Mouse (Mus musculus): Measurements from ENCODE around the gene Spata45. TPM values are rescaled to one million over a fixed set of nuclear protein-coding genes. Genes with fewer than 3 reads are reported as not detected.

Spata45 gene
- polyA plus RNA-seq, 1 experiment: not detected

GRCm38 (mm10) chr1:191035649-191036048, 790 bp upstream of the Spata45 start:
- no peak for TF ChIP-seq GATA1 (IDR thresholded peaks at IDR 0.05; ENCODE audit: low read length)
- no peak for TF ChIP-seq TAL1 (IDR thresholded peaks at IDR 0.05; ENCODE audit: low read length)
- H3K27me3 ChIP-seq (ENCODE audit: control insufficient read depth): peaks cover 7% of the 10 kb centered on the region; the same call in 1 of the 2 replicates
- H3K9me3 ChIP-seq (ENCODE audit: control insufficient read depth, low read length): no peaks in the 10 kb centered on the region
- H3K36me3 ChIP-seq (ENCODE audit: control insufficient read depth): no peaks in the 10 kb centered on the region
- no peaks in the 10 kb centered on the region for H3K4me1 ChIP-seq (ENCODE audit: control insufficient read depth)
- no peak overlapping the region for H3K4me3 ChIP-seq (replicated peaks)

GRCm38 (mm10) chr1:191037999-191038398, 1.6 kb downstream of the Spata45 start:
- Histone ChIP-seq H3K4me3 (replicated peaks) (no peak overlapping the region), H3K9me3 (ENCODE audit: control insufficient read depth, low read length) (no peaks in the 10 kb centered on the region), H3K36me3 (ENCODE audit: control insufficient read depth) (no peaks in the 10 kb centered on the region), H3K4me1 (ENCODE audit: control insufficient read depth) (peaks cover 8% of the 10 kb centered on the region), H3K27me3 (ENCODE audit: control insufficient read depth) (peaks cover 7% of the 10 kb centered on the region; the same call in 1 of the 2 replicates)
- TF ChIP-seq TAL1 (IDR thresholded peaks at IDR 0.05; ENCODE audit: low read length) (no peak), GATA1 (IDR thresholded peaks at IDR 0.05; ENCODE audit: low read length) (no peak)

GRCm38 (mm10) chr1:191041352-191041751, 4.9 kb downstream of the Spata45 start:
- TF ChIP-seq TAL1 (IDR thresholded peaks at IDR 0.05; ENCODE audit: low read length): no peak
- TF ChIP-seq GATA1 (IDR thresholded peaks at IDR 0.05; ENCODE audit: low read length): no peak
- peaks cover 2% of the 10 kb centered on the region; the same call in 1 of the 2 replicates for H3K27me3 ChIP-seq (ENCODE audit: control insufficient read depth)
- H3K36me3 ChIP-seq (ENCODE audit: control insufficient read depth): no peaks in the 10 kb centered on the region
- peaks cover 11% of the 10 kb centered on the region for H3K4me1 ChIP-seq (ENCODE audit: control insufficient read depth)
- H3K9me3 ChIP-seq (ENCODE audit: control insufficient read depth, low read length): no peaks in the 10 kb centered on the region
- no peak overlapping the region for H3K4me3 ChIP-seq (replicated peaks)

- no peaks in the 10 kb centered on the region for H3K27me3 ChIP-seq (ENCODE audit: control insufficient read depth)
These were observed 5.7 kb downstream of the Spata45 start for GRCm38 (mm10) chr1:191042106-191042505.

GRCm38 (mm10) chr1:191042688-191043087, 6.2 kb downstream of the Spata45 start:
- Histone ChIP-seq H3K27me3 (ENCODE audit: control insufficient read depth) (no peaks in the 10 kb centered on the region), H3K9me3 (ENCODE audit: control insufficient read depth, low read length) (no peaks in the 10 kb centered on the region), H3K4me3 (replicated peaks) (no peak overlapping the region), H3K36me3 (ENCODE audit: control insufficient read depth) (no peaks in the 10 kb centered on the region), H3K4me1 (ENCODE audit: control insufficient read depth) (peaks cover 11% of the 10 kb centered on the region)
- TF ChIP-seq GATA1 (IDR thresholded peaks at IDR 0.05; ENCODE audit: low read length) (no peak), TAL1 (IDR thresholded peaks at IDR 0.05; ENCODE audit: low read length) (no peak)

More at GRCm38 (mm10) chr1:191042106-191042505, 5.7 kb downstream of the Spata45 start:
- H3K4me1 ChIP-seq (ENCODE audit: control insufficient read depth): peaks cover 11% of the 10 kb centered on the region
- H3K4me3 ChIP-seq (replicated peaks): no peak overlapping the region
- no peaks in the 10 kb centered on the region for H3K36me3 ChIP-seq (ENCODE audit: control insufficient read depth)
- no peaks in the 10 kb centered on the region for H3K9me3 ChIP-seq (ENCODE audit: control insufficient read depth, low read length)
- no peak for TF ChIP-seq GATA1 (IDR thresholded peaks at IDR 0.05; ENCODE audit: low read length)
- no peak for TF ChIP-seq TAL1 (IDR thresholded peaks at IDR 0.05; ENCODE audit: low read length)

GRCm38 (mm10) chr1:191045264-191045663, 8.8 kb downstream of the Spata45 start:
- no peaks in the 10 kb centered on the region for H3K27me3 ChIP-seq (ENCODE audit: control insufficient read depth)
- H3K4me1 ChIP-seq (ENCODE audit: control insufficient read depth): peaks cover 11% of the 10 kb centered on the region
- no peaks in the 10 kb centered on the region for H3K9me3 ChIP-seq (ENCODE audit: control insufficient read depth, low read length)
- H3K36me3 ChIP-seq (ENCODE audit: control insufficient read depth): no peaks in the 10 kb centered on the region
- no peak for TF ChIP-seq TAL1 (IDR thresholded peaks at IDR 0.05; ENCODE audit: low read length)
- TF ChIP-seq GATA1 (IDR thresholded peaks at IDR 0.05; ENCODE audit: low read length): no peak
- no peak overlapping the region for H3K4me3 ChIP-seq (replicated peaks)

- H3K9me3 ChIP-seq (ENCODE audit: control insufficient read depth, low read length): peaks cover 2% of the 10 kb centered on the region; the same call in 1 of the 2 replicates
- TF ChIP-seq TAL1 (IDR thresholded peaks at IDR 0.05; ENCODE audit: low read length): no peak
- TF ChIP-seq GATA1 (IDR thresholded peaks at IDR 0.05; ENCODE audit: low read length): no peak
- H3K27me3 ChIP-seq (ENCODE audit: control insufficient read depth): no peaks in the 10 kb centered on the region
- peaks cover 11% of the 10 kb centered on the region for H3K4me1 ChIP-seq (ENCODE audit: control insufficient read depth)
- no peak overlapping the region for H3K4me3 ChIP-seq (replicated peaks)
- H3K36me3 ChIP-seq (ENCODE audit: control insufficient read depth): peaks cover 3% of the 10 kb centered on the region
These were observed 9.9 kb downstream of the Spata45 start for GRCm38 (mm10) chr1:191046231-191046824.

GRCm38 (mm10) chr1:191053555-191053954, 17.1 kb downstream of the Spata45 start:
- Histone ChIP-seq H3K36me3 (ENCODE audit: control insufficient read depth) (peaks cover 30% of the 10 kb centered on the region), H3K4me3 (replicated peaks) (no peak overlapping the region), H3K9me3 (ENCODE audit: control insufficient read depth, low read length) (peaks cover 2% of the 10 kb centered on the region; the same call in 1 of the 2 replicates), H3K4me1 (ENCODE audit: control insufficient read depth) (peaks cover 25% of the 10 kb centered on the region), H3K27me3 (ENCODE audit: control insufficient read depth) (no peaks in the 10 kb centered on the region)
- TF ChIP-seq GATA1 (IDR thresholded peaks at IDR 0.05; ENCODE audit: low read length) (no peak), TAL1 (IDR thresholded peaks at IDR 0.05; ENCODE audit: low read length) (no peak)

GRCm38 (mm10) chr1:191054870-191055532, 18.6 kb downstream of the Spata45 start:
- H3K27me3 ChIP-seq (ENCODE audit: control insufficient read depth): no peaks in the 10 kb centered on the region
- no peak overlapping the region for H3K4me3 ChIP-seq (replicated peaks)
- H3K36me3 ChIP-seq (ENCODE audit: control insufficient read depth): peaks cover 31% of the 10 kb centered on the region
- peaks cover 25% of the 10 kb centered on the region for H3K4me1 ChIP-seq (ENCODE audit: control insufficient read depth)
- no peak for TF ChIP-seq GATA1 (IDR thresholded peaks at IDR 0.05; ENCODE audit: low read length)
- TF ChIP-seq TAL1 (IDR thresholded peaks at IDR 0.05; ENCODE audit: low read length): no peak
- H3K9me3 ChIP-seq (ENCODE audit: control insufficient read depth, low read length): peaks cover 2% of the 10 kb centered on the region; the same call in 1 of the 2 replicates
